Mouse (Mus musculus): ENCODE measurements at regions not wholly inside any gene's neighbourhood (a gene's known extent, or its start where the extent isn't known, plus 50 kb on each side); places are given as distances from the start of the nearest gene placed in this dataset.

- peak; percentile 16 for DNase-seq (ENCODE audit: low read depth, low spot score)
These were observed 858.5 kb downstream of the Zfp704 start for GRCm38 (mm10) chr3:8751356-8751755.

GRCm38 (mm10) chr3:8750858-8751257 lies 859.0 kb downstream of the Zfp704 start:
- DNase-seq (ENCODE audit: low read depth, low spot score): no peak

GRCm38 (mm10) chr3:8750162-8750561 lies 859.7 kb downstream of the Zfp704 start:
- no peak for DNase-seq (ENCODE audit: low read depth, low spot score)

- no peak for DNase-seq (ENCODE audit: low read depth, low spot score)
These were observed 862.7 kb downstream of the Zfp704 start for GRCm38 (mm10) chr3:8747201-8747600.

GRCm38 (mm10) chr3:8746677-8747076 lies 863.2 kb downstream of the Zfp704 start:
- DNase-seq (ENCODE audit: low read depth, low spot score): no peak

- no peak for DNase-seq (ENCODE audit: low read depth, low spot score)
These were observed 863.8 kb downstream of the Zfp704 start for GRCm38 (mm10) chr3:8746037-8746436.

GRCm38 (mm10) chr3:8744857-8745256 lies 865.0 kb downstream of the Zfp704 start:
- DNase-seq (ENCODE audit: low read depth, low spot score): no peak

- no peak for DNase-seq (ENCODE audit: low read depth, low spot score)
These were observed 866.2 kb downstream of the Zfp704 start for GRCm38 (mm10) chr3:8743650-8744049.

GRCm38 (mm10) chr3:8741266-8742023 lies 868.4 kb downstream of the Zfp704 start:
- DNase-seq (ENCODE audit: low read depth, low spot score): no peak

- DNase-seq (ENCODE audit: low read depth, low spot score): no peak
These were observed 869.2 kb downstream of the Zfp704 start for GRCm38 (mm10) chr3:8740710-8741109.

- peak; percentile 13 for DNase-seq (ENCODE audit: low read depth, low spot score)
These were observed 870.6 kb downstream of the Zfp704 start for GRCm38 (mm10) chr3:8739299-8739698.

- no peak for DNase-seq (ENCODE audit: low read depth, low spot score)
These were observed 873.5 kb downstream of the Zfp704 start for GRCm38 (mm10) chr3:8736239-8736953.

GRCm38 (mm10) chr3:8734096-8734495 lies 875.8 kb downstream of the Zfp704 start:
- no peak for DNase-seq (ENCODE audit: low read depth, low spot score)

- no peak for DNase-seq (ENCODE audit: low read depth, low spot score)
These were observed 878.5 kb downstream of the Zfp704 start for GRCm38 (mm10) chr3:8731398-8731797.

GRCm38 (mm10) chr3:8721628-8722594 lies 888.0 kb downstream of the Zfp704 start:
- DNase-seq (ENCODE audit: low read depth, low spot score): no peak

GRCm38 (mm10) chr3:8720586-8721100 lies 889.2 kb downstream of the Zfp704 start:
- no peak for DNase-seq (ENCODE audit: low read depth, low spot score)

GRCm38 (mm10) chr3:8718206-8718605 lies 891.7 kb downstream of the Zfp704 start:
- DNase-seq (ENCODE audit: low read depth, low spot score): no peak

- peak; percentile 58 for DNase-seq (ENCODE audit: low read depth, low spot score)
These were observed 892.5 kb downstream of the Zfp704 start for GRCm38 (mm10) chr3:8717334-8717812.

All from R1 (cell line).